Mouse (Mus musculus) c-Kit-positive CD71-negative TER-119-negative erythroid progenitor cells, embryonic 14.5 days (primary cell): Measurements from ENCODE around the gene Ak4.

Source experiments
- DNase-seq: peaks from one replicate; pipeline ENCODE4 v3.0.0-alpha.2; 2013; ENCODE audit warnings: low read depth

The Ak4 gene

DNA sequence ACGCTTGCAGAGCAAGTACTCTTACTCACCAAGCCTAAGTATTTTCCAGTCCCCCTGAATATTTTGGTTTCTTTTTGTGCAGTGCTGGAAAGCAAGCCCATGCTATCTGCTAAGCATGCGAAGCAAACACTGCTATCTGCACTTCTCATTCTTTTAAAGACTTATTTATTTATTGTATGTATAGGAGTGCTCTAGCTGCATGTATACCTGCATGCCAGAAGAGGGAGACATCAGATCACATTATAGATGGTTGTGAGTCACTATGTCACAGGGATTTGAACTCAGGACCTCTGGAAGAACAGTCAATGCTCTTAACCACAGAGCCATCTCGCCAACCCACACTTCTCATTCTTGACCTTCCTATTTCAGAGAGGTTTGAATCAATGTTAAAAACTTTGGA is 94.2 kb downstream of the Ak4 start:
- no peak for DNase-seq

DNA sequence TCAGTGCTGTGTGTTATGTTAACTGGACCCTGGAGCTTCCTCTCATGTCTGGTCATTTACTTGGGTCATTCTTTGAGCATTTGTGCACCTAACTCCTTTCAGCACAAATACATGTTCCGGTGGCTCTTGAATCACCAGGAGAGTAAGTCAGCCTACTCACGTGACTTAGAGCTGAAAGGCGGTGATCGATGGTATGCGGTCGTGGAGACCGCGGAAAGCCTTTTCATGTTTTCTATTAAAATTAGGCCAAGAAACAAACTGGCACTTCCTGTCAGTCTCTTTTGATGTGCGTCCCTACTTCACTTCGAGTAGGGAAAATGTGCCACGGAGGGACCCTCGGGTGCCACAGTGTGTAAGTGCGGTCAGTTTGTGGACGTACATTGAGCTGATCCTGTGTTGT is 96.8 kb downstream of the Ak4 start:
- DNase-seq: no peak
